Mouse (Mus musculus) megakaryocyte, embryonic 14.5 days (primary cell): ENCODE results near the gene 4930562C15Rik.

Experiments used
- FLI1 ChIP-seq: IDR thresholded peaks from 2 replicates; pipeline ENCODE4 v1.6.1; 2012; ENCODE audit warnings: low read length, inconsistent platforms, mixed read lengths
- GATA1 ChIP-seq: IDR thresholded peaks from 3 replicates; pipeline ENCODE4 v1.6.1; 2012; ENCODE audit warnings: mixed read lengths, low read length, inconsistent platforms, borderline replicate concordance

DNA sequence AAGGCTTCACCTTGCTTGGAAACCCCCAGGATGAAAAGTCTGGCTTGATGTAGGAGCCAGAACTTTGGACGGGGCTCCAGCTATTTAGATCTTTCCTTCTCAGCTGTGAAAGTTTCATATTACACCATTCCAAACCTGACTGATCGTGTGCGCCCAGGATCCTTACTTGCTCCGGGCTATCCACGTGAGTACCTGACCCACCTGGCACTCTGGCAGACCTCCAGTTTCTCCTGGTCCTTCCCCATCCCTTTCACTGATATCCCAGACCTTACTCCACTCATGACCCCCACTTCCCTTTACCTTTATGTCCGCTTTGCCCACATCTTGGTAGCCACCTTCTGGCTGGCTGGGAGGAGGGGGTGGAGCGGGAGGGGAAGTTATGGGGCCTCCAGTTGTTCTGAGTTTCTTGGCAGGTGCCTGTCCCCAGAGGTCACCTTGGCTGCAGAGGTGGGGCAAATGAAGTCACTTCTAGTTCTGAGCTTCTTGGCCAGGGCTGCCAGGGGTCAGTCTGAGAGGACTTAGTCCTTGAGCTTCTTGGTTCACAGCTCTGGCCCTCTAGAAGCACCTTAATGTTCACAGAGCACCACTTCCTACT is 31.0 kb downstream of the 4930562C15Rik start:
- TF ChIP-seq GATA1 (no peak), FLI1 (no peak)
